In the genomic region with DNA sequence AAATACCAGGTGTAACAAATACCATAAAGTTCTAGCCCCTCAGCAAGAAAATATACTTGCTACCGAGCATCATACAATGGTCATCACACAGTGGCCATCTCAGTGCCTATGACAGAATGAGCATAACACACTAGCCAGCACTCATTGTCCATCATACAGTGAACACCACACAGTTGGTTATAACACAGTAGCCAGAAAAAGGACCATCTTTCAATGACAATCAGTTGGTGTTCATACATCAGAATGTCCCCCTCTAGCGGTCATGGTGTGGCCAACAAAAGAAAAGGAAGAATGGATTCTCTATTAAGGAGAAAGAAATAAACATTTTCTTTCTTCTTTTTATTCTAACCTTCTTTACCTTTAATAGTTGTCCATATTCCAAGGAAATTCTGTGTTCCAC, we compare ENCODE assay signal across 10 mouse cellular contexts.
A peak's percentile ranks its signal among the peaks of the same experiment; 100 is the strongest.
DNase-seq lines count a peak whose midpoint lies in the region; ATAC-seq and TF ChIP-seq lines count a peak whose summit lies in the region.
"Had no signal": no experiment of that assay in that cellular context is flagged by ENCODE, and none has a peak within 500 bp of the region (broad histone marks: within the 10 kb centered on the region; RNA-seq: fewer than 3 reads in every experiment).

No protein-coding gene starts in this region.

- peak; percentile 75; the same call in 1 of the 2 replicates for ATAC-seq in forebrain, embryonic 12.5 days (ENCODE audit: low FRiP score)
- no peak for ATAC-seq in forebrain, embryonic 15.5 days (replicated peaks)
- ATAC-seq in lung, embryonic 14.5 days (ENCODE audit: insufficient read depth): no peak
- ATAC-seq in midbrain, postnatal 0 days (ENCODE audit: low FRiP score): no peak
- ATAC-seq: CD4-positive, CD25-positive, alpha-beta regulatory T cell, adult 4 months had no signal

- H3K36me3 ChIP-seq in forebrain, embryonic 12.5 days (replicated peaks): peaks cover 20% of the 10 kb centered on the region
- peaks cover 22% of the 10 kb centered on the region for H3K36me3 ChIP-seq in forebrain, embryonic 15.5 days
- no peaks in the 10 kb centered on the region for H3K36me3 ChIP-seq in lung, embryonic 14.5 days (ENCODE audit: insufficient read depth)
- 0 out of 2 replicates have a peak, but pooled peaks cover 2% of the 10 kb centered on the region for H3K36me3 ChIP-seq in midbrain, postnatal 0 days (ENCODE audit: insufficient read depth, low read length)

- no peak overlapping the region for H3K4me2 ChIP-seq in forebrain, embryonic 12.5 days
- H3K4me2 ChIP-seq in forebrain, embryonic 15.5 days (replicated peaks): no peak overlapping the region
- H3K4me2 ChIP-seq in lung, embryonic 14.5 days: no peak overlapping the region
- no peak overlapping the region for H3K4me2 ChIP-seq in midbrain, postnatal 0 days (ENCODE audit: low read depth, low read length, poor library complexity, severe bottlenecking)

- H3K4me3 ChIP-seq in forebrain, embryonic 12.5 days (replicated peaks): no peak overlapping the region
- no peak overlapping the region for H3K4me3 ChIP-seq in forebrain, embryonic 15.5 days
- H3K4me3 ChIP-seq in lung, embryonic 14.5 days (ENCODE audit: low read depth, low read length): no peak overlapping the region
- no peak overlapping the region for H3K4me3 ChIP-seq in midbrain, postnatal 0 days (ENCODE audit: low read depth, low read length)

- H3K27me3 ChIP-seq in forebrain, embryonic 12.5 days: no peaks in the 10 kb centered on the region
- no peaks in the 10 kb centered on the region for H3K27me3 ChIP-seq in forebrain, embryonic 15.5 days
- H3K27me3 ChIP-seq in lung, embryonic 14.5 days (ENCODE audit: insufficient read depth, low read length): no peaks in the 10 kb centered on the region
- no peaks in the 10 kb centered on the region for H3K27me3 ChIP-seq in midbrain, postnatal 0 days (ENCODE audit: insufficient read depth, low read length)

- H3K27ac ChIP-seq in forebrain, embryonic 12.5 days: no peak overlapping the region
- no peak overlapping the region for H3K27ac ChIP-seq in forebrain, embryonic 15.5 days (replicated peaks)
- no peak overlapping the region for H3K27ac ChIP-seq in lung, embryonic 14.5 days (ENCODE audit: low read depth)
- no peak overlapping the region for H3K27ac ChIP-seq in midbrain, postnatal 0 days (ENCODE audit: low read depth, low read length)

- 48% methylated on average over 2 of the region's 2 CpGs for WGBS in forebrain, embryonic 12.5 days
- 43% methylated on average over 2 of the region's 2 CpGs for WGBS in forebrain, embryonic 15.5 days
- WGBS in lung, embryonic 14.5 days: 49% methylated on average over 2 of the region's 2 CpGs
- 49% methylated on average over 2 of the region's 2 CpGs for WGBS in midbrain, postnatal 0 days

- DNase-seq in lung, embryonic 14.5 days: peak; percentile 67
- no peak for DNase-seq in lung, postnatal 25 days (ENCODE audit: low spot score)
- DNase-seq in c-Kit-positive CD71-positive TER-119-negative erythroid progenitor cells, embryonic 14.5 days (ENCODE audit: low read depth): peak; percentile 1
- peak; percentile 70 for DNase-seq in midbrain, postnatal 0 days (ENCODE audit: low spot score)
- no peak for DNase-seq in layer of hippocampus, adult 9-11 months
- no peak for DNase-seq in urinary bladder, postnatal 4 days (ENCODE audit: low spot score in 2 of 2)
- DNase-seq: heart, postnatal 36 days had no signal

- TF ChIP-seq CTCF in lung, embryonic 14.5 days (IDR thresholded peaks at IDR 0.05; ENCODE audit: low read depth): peak; percentile 65
- TF ChIP-seq CTCF in midbrain, postnatal 0 days (IDR thresholded peaks at IDR 0.05): peak; percentile 61

- no peak overlapping the region for H3K9ac ChIP-seq in forebrain, embryonic 12.5 days
- no peak overlapping the region for H3K9ac ChIP-seq in forebrain, embryonic 15.5 days (replicated peaks)
- no peak overlapping the region for H3K9ac ChIP-seq in lung, embryonic 14.5 days
- no peak overlapping the region for H3K9ac ChIP-seq in midbrain, postnatal 0 days (replicated peaks; ENCODE audit: low read length, poor library complexity, severe bottlenecking)

- no peaks in the 10 kb centered on the region for H3K9me3 ChIP-seq in forebrain, embryonic 12.5 days
- 0 out of 2 replicates have a peak, but pooled peaks cover 3% of the 10 kb centered on the region for H3K9me3 ChIP-seq in forebrain, embryonic 15.5 days
- H3K9me3 ChIP-seq in lung, embryonic 14.5 days (ENCODE audit: low read depth, low read length): no peaks in the 10 kb centered on the region
- no peaks in the 10 kb centered on the region for H3K9me3 ChIP-seq in midbrain, postnatal 0 days (ENCODE audit: low read length)

- H3K4me1 ChIP-seq in forebrain, embryonic 12.5 days: no peaks in the 10 kb centered on the region
- H3K4me1 ChIP-seq in forebrain, embryonic 15.5 days: no peaks in the 10 kb centered on the region
- H3K4me1 ChIP-seq in lung, embryonic 14.5 days (ENCODE audit: insufficient read depth): no peaks in the 10 kb centered on the region
- no peaks in the 10 kb centered on the region for H3K4me1 ChIP-seq in midbrain, postnatal 0 days (ENCODE audit: insufficient read depth, low read length)

Comparison
In these comparisons a context has a peak if more than half of its experiments do, and no peak if none do; other contexts are left out.
1. DNase-seq: peak in lung, embryonic 14.5 days (single experiment), c-Kit-positive CD71-positive TER-119-negative erythroid progenitor cells, embryonic 14.5 days (single experiment) and midbrain, postnatal 0 days (single experiment); none in lung, postnatal 25 days (single experiment), layer of hippocampus, adult 9-11 months (single experiment) and urinary bladder, postnatal 4 days (0 of 2).